Mouse (Mus musculus): ENCODE results near the gene Ilk. TPM values are rescaled to one million over a fixed set of nuclear protein-coding genes. Genes with fewer than 3 reads are reported as not detected.
A peak's percentile ranks its signal among the peaks of the same experiment; 100 is the strongest.
"Not testable (repeated sequence)": the region's sequence is repeated elsewhere in the genome, so short reads cannot be mapped to it uniquely, and the experiment has no call there.

The Ilk gene
- total and polyA plus RNA-seq, 3 experiments: 32.4 to 51.1 (median 42.6) TPM

DNA sequence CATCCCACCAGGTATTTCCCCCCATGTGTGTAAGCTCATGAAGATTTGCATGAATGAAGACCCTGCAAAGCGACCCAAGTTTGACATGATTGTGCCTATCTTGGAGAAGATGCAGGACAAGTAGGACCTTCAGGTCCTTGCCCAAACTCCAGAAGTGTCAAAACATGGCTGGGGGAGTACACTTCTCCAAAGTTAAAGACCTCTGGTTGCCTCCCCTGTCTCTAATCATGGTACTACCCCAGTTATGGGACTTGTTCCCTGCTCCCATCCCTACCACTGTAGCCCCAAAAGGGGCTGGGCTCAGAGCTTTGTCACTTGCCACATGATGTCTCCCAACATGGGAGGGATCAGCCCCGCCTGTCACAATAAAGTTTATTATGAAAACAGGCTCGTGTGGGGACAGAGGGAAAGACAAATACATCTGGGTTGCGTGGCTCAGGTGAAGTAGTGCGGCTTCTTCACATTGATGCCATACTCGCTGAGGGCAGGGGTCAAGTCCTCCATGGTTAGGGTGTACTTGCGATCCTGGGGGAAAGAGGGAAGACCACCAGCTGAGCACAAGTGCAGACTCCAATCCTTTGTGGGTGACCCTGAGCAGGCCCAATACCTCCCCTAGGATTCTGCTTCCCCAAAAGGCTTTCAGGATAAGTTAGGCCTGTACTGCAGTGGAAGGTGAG lies 6.3 kb downstream of the Ilk start:
- peaks cover 6 to 50% of the 10 kb centered on the region in 2 experiments for H3K4me1 ChIP-seq (ENCODE audit: control insufficient read depth in 1 of 2, insufficient read depth in 2 of 2)
- not testable (repeated sequence) for DNase-seq (ENCODE audit: extremely low read depth)
- H3K36me3 ChIP-seq (replicated peaks in 1 of 2; ENCODE audit: control insufficient read depth in 1 of 2, insufficient read depth in 1 of 2, low read length in 1 of 2): peaks cover 47 to 58% of the 10 kb centered on the region in 2 experiments

DNA sequence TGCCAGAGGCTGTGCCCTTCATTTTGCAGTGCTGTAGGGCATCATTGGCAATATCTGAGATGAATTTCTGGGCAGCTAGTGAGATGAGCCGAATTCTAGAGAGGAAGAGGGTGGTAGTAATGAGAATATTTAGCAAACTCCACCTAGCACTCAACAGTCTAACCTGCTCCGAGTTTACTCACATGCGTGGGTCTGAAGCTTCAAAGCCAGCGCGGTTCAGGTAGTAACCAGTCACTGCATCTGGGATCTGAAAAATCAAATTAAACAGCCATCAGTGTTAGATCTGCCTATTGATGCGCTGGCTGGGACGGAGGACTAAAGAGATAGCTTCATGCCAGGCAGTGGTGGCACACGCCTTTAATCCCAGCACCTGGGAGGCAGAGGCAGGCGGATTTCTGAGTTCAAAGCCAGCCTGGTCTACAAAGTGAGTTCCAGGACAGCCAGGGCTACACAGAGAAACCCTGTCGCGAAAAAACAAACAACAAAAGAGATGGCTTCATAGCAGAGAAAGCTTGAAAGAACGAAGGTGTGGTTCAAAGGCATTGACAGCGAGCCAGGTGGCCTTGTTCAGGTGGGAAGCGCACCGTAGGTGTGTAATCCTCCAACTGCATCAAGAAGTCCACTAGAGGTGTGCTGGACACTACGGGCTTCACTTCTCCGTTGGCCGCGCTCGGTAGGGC lies 7.0 kb downstream of the Ilk start:
- in situ Hi-C loops (cut with MboI; ENCODE audit: low pct_ligation_motif_present, low pct_unique_long_range_greater_than_20kb, low sequenced_read_pairs): loop anchor here (5.0 kb wide), 1 partner anchor 64 kb away; no protein-coding TSS in a partner anchor
- H3K27ac ChIP-seq (ENCODE audit: insufficient read depth, low read depth); DNase-seq (ENCODE audit: extremely low read depth); H3K27me3 ChIP-seq (replicated peaks); dilution Hi-C loops (cut with MboI; ENCODE audit: extremely low pct_ligation_motif_present, extremely low pct_unique_long_range_greater_than_20kb, low sequenced_read_pairs); H3K9me3 ChIP-seq (replicated peaks; ENCODE audit: low read length): not testable (repeated sequence)
- Histone ChIP-seq H3K36me3 (replicated peaks in 1 of 2; ENCODE audit: control insufficient read depth in 1 of 2, insufficient read depth in 1 of 2, low read length in 1 of 2) (peaks cover 51 to 65% of the 10 kb centered on the region in 2 experiments), H3K4me3 (replicated peaks in 1 of 3; ENCODE audit: low read depth in 2 of 3, low read length in 2 of 3, poor library complexity in 1 of 3) (peak overlapping the region; percentile 81 to 99 (median 95)), H3K4me1 (ENCODE audit: control insufficient read depth in 1 of 2, insufficient read depth in 2 of 2) (peaks cover 6 to 43% of the 10 kb centered on the region in 2 experiments), H3K4me2 (ENCODE audit: insufficient read depth, low read depth, poor library complexity, severe bottlenecking) (peak overlapping the region; percentile 54), H3K9ac (ENCODE audit: insufficient read depth, low read depth) (peak overlapping the region; percentile 94), H3K79me2 (replicated peaks; ENCODE audit: control insufficient read depth, extremely low read depth, insufficient read depth, poor library complexity, severe bottlenecking) (peaks cover 10% of the 10 kb centered on the region; the same call in 1 of the 2 replicates)
- TF ChIP-seq ZMIZ1 (IDR thresholded peaks at IDR 0.05; ENCODE audit: low read depth, low read length): 0 out of 2 replicates have a peak, but pooled peaks have one; percentile 23

More for the DNA sequence above, 6.3 kb downstream of the Ilk start:
- Histone ChIP-seq H3K4me2 (ENCODE audit: insufficient read depth, low read depth, poor library complexity, severe bottlenecking) (peak overlapping the region; percentile 54; the same call in 1 of the 2 replicates), H3K4me3 (replicated peaks in 1 of 3; ENCODE audit: low read depth in 2 of 3, low read length in 2 of 3, poor library complexity in 1 of 3) (peak overlapping the region in 1 of 3 experiments; percentile 95), H3K79me2 (replicated peaks; ENCODE audit: control insufficient read depth, extremely low read depth, insufficient read depth, poor library complexity, severe bottlenecking) (peaks cover 10% of the 10 kb centered on the region; the same call in 1 of the 2 replicates)
- H3K9me3 ChIP-seq (replicated peaks; ENCODE audit: low read length); H3K9ac ChIP-seq (ENCODE audit: insufficient read depth, low read depth); H3K27me3 ChIP-seq (replicated peaks); H3K27ac ChIP-seq (ENCODE audit: insufficient read depth, low read depth); dilution Hi-C loops (cut with MboI; ENCODE audit: extremely low pct_ligation_motif_present, extremely low pct_unique_long_range_greater_than_20kb, low sequenced_read_pairs): not testable (repeated sequence)
- in situ Hi-C loops (cut with MboI; ENCODE audit: low pct_ligation_motif_present, low pct_unique_long_range_greater_than_20kb, low sequenced_read_pairs): loop anchor here (5.0 kb wide), 1 partner anchor 65 kb away; no protein-coding TSS in a partner anchor

DNA sequence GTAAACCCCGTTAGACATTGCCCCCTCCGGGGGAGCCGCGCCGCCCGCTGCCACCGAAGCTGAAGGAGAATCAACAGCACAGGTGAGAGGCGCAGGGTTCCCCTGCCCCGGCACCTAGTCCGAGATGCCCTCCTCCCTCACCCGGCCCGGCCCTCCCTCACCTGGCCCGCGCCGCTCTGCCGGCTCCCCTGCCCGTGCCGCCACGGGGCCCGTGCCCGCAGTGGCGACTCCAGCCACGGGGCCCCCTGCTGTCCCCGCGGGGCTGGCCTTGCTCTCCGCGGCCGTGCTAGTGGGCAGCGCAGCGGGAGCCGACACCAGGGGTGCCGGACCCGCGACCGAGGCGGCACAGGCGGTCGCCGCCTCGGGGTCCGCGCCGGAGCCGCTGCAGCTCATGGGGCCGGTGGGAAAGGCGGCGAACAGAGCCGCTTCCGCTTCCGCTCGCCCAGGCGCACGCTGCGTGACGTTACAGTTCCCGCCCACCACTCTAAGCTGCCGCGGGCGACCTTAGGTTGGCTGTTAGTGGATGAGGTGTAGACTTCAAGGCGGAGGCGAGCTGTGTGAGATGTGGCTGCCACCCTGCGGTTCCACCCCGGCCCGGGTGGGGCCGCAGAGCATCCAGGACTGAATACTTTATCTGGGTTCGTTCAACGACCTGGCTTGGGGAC lies 7.7 kb downstream of the Ilk start, which contains the start of gene Taf10:
Gene Taf10 (minus strand): TSS at position 436 of the 665 bp plus-strand sequence.
- H3K27me3 ChIP-seq (replicated peaks): no peaks in the 10 kb centered on the region
- peak; percentile 93 for DNase-seq (ENCODE audit: extremely low read depth)
- H3K27ac ChIP-seq (ENCODE audit: insufficient read depth, low read depth): peak within 1 kb of the TSS; percentile 34; the same call in 1 of the 2 replicates
- H3K4me2 ChIP-seq (ENCODE audit: insufficient read depth, low read depth, poor library complexity, severe bottlenecking): peak within 1 kb of the TSS; percentile 62
- in situ Hi-C loops (cut with MboI; ENCODE audit: low pct_ligation_motif_present, low pct_unique_long_range_greater_than_20kb, low sequenced_read_pairs) (loop anchor here (5.0 kb wide), 1 partner anchor 63 kb away; no protein-coding TSS in a partner anchor), dilution Hi-C loops (cut with MboI; ENCODE audit: extremely low pct_ligation_motif_present, extremely low pct_unique_long_range_greater_than_20kb, low sequenced_read_pairs) (no loop called here)
- H3K79me2 ChIP-seq (replicated peaks; ENCODE audit: control insufficient read depth, extremely low read depth, insufficient read depth, poor library complexity, severe bottlenecking): peaks cover 10% of the 10 kb centered on the region; the same call in 1 of the 2 replicates
- H3K9ac ChIP-seq (ENCODE audit: insufficient read depth, low read depth): peak within 1 kb of the TSS; percentile 94
- no peaks in the 10 kb centered on the region for H3K9me3 ChIP-seq (replicated peaks; ENCODE audit: low read length)
- peaks cover 5 to 37% of the 10 kb centered on the region in 2 experiments for H3K4me1 ChIP-seq (ENCODE audit: control insufficient read depth in 1 of 2, insufficient read depth in 2 of 2)
- peaks cover 57 to 72% of the 10 kb centered on the region in 2 experiments for H3K36me3 ChIP-seq (replicated peaks in 1 of 2; ENCODE audit: control insufficient read depth in 1 of 2, insufficient read depth in 1 of 2, low read length in 1 of 2)
- peak within 1 kb of the TSS; percentile 81 to 99 (median 95) for H3K4me3 ChIP-seq (replicated peaks in 1 of 3; ENCODE audit: low read depth in 2 of 3, low read length in 2 of 3, poor library complexity in 1 of 3)
- TF ChIP-seq MXI1 (IDR thresholded peaks at IDR 0.05; ENCODE audit: low read depth, low read length) (peak; percentile 86; the same call in 1 of the 2 replicates), RCOR1 (conservative IDR thresholded peaks at IDR 0.05; ENCODE audit: low read depth, low read length) (0 out of 2 replicates have a peak, but pooled peaks have one; percentile 19), EP300 (IDR thresholded peaks at IDR 0.05; ENCODE audit: low read length) (no peak), HCFC1 (IDR thresholded peaks at IDR 0.05; ENCODE audit: low read depth, low read length) (peak; percentile 81), SIN3A (IDR thresholded peaks at IDR 0.05; ENCODE audit: low read length) (peak; percentile 94), UBTF (IDR thresholded peaks at IDR 0.05; ENCODE audit: low read depth, low read length) (peak; percentile 77; the same call in 1 of the 2 replicates), ELF1 (IDR thresholded peaks at IDR 0.05; ENCODE audit: low read depth, low read length) (peak; percentile 96), JUN (IDR thresholded peaks at IDR 0.05; ENCODE audit: insufficient read depth, low read depth, low read length) (no peak), POLR2A (IDR thresholded peaks at IDR 0.05; ENCODE audit: low read depth, low read length) (peak; percentile 83), MAZ (IDR thresholded peaks at IDR 0.05; ENCODE audit: low read depth, low read length) (peak; percentile 75), CHD2 (IDR thresholded peaks at IDR 0.05; ENCODE audit: low read length) (no peak), ZKSCAN1 (IDR thresholded peaks at IDR 0.05; ENCODE audit: borderline replicate concordance, low read depth, low read length) (no peak), ZNF384 (IDR thresholded peaks at IDR 0.05; ENCODE audit: low read depth, low read length) (no peak), KAT2A (IDR thresholded peaks at IDR 0.05; ENCODE audit: insufficient replicate concordance, low read length) (peak; percentile 74; the same call in 1 of the 2 replicates), MEF2A (IDR thresholded peaks at IDR 0.05; ENCODE audit: borderline replicate concordance, low read depth, low read length) (peak; percentile 58; the same call in 1 of the 2 replicates), PAX5 (IDR thresholded peaks at IDR 0.05; ENCODE audit: low read length) (no peak), JUND (conservative IDR thresholded peaks at IDR 0.05; ENCODE audit: low read depth, low read length) (no peak), MAX (IDR thresholded peaks at IDR 0.05; ENCODE audit: low read length) (peak; percentile 70; the same call in 1 of the 2 replicates), NRF1 (IDR thresholded peaks at IDR 0.05; ENCODE audit: low read depth, low read length) (peak; percentile 61)

Data from CH12.LX (cell line).